Comparison of ENCODE assay signal across 23 mouse cellular contexts in genomic region chr2:121724866-121725265, GRCm38 (mm10).
DNase-seq lines count a peak whose midpoint lies in the region; ATAC-seq and TF ChIP-seq lines count a peak whose summit lies in the region.
"Had no signal": no experiment of that assay in that cellular context is flagged by ENCODE, and none has a peak within 500 bp of the region (broad histone marks: within the 10 kb centered on the region; RNA-seq: fewer than 3 reads in every experiment).

No protein-coding gene starts in this region.

- no peak for ATAC-seq in heart, embryonic 11.5 days (replicated peaks; ENCODE audit: insufficient number of reproducible peaks, low FRiP score, low TSS enrichment)
- no peak for ATAC-seq in limb, embryonic 11.5 days (ENCODE audit: insufficient number of reproducible peaks, low FRiP score, low TSS enrichment, low read depth)
- ATAC-seq: activated CD4-positive, CD25-positive, alpha-beta regulatory T cell, adult 4 months; CD4-positive, CD25-positive, alpha-beta regulatory T cell, adult 4 months; Patski had no signal

- no peaks in the 10 kb centered on the region for H3K9me3 ChIP-seq in heart, embryonic 11.5 days (replicated peaks; ENCODE audit: control insufficient read depth, low read length)
- no peaks in the 10 kb centered on the region for H3K9me3 ChIP-seq in heart, embryonic 10.5 days
- H3K9me3 ChIP-seq in limb, embryonic 11.5 days (ENCODE audit: control insufficient read depth, low read length) = no peaks in the 10 kb centered on the region
- H3K9me3 ChIP-seq in limb, embryonic 10.5 days (replicated peaks) = no peaks in the 10 kb centered on the region
- H3K9me3 ChIP-seq: G1E had no signal

- H3K4me3 ChIP-seq in heart, embryonic 11.5 days (ENCODE audit: low read depth, low read length) = no peak overlapping the region
- H3K4me3 ChIP-seq in heart, embryonic 10.5 days = no peak overlapping the region
- no peak overlapping the region for H3K4me3 ChIP-seq in heart, adult 2 months
- no peak overlapping the region for H3K4me3 ChIP-seq in limb, embryonic 11.5 days (ENCODE audit: low read depth, low read length)
- H3K4me3 ChIP-seq in limb, embryonic 10.5 days = no peak overlapping the region

- H3K9ac ChIP-seq in heart, embryonic 11.5 days (ENCODE audit: low read depth, low read length) = no peak overlapping the region
- H3K9ac ChIP-seq in heart, adult 2 months (ENCODE audit: low read depth, low read length) = no peak overlapping the region
- H3K9ac ChIP-seq in limb, embryonic 11.5 days (ENCODE audit: low read length) = no peak overlapping the region

- no peaks in the 10 kb centered on the region for H3K79me2 ChIP-seq in heart, adult 2 months (replicated peaks; ENCODE audit: control insufficient read depth, insufficient read depth, low read length)

- 76% methylated on average over 4 of the region's 4 CpGs for whole genome bisulfite sequencing in heart, embryonic 11.5 days (ENCODE audit: insufficient replicate concordance)
- WGBS in heart, embryonic 10.5 days = 76% methylated on average over 4 of the region's 4 CpGs
- WGBS in heart, adult 2 months = 79% methylated on average over 4 of the region's 4 CpGs
- 67% methylated on average over 4 of the region's 4 CpGs for WGBS in limb, embryonic 11.5 days
- WGBS in limb, embryonic 10.5 days = 74% methylated on average over 4 of the region's 4 CpGs

- no peaks in the 10 kb centered on the region for H3K4me1 ChIP-seq in heart, embryonic 11.5 days (ENCODE audit: control insufficient read depth, insufficient read depth, low read length)
- no peaks in the 10 kb centered on the region for H3K4me1 ChIP-seq in heart, embryonic 10.5 days
- H3K4me1 ChIP-seq in heart, adult 2 months (ENCODE audit: control insufficient read depth, insufficient read depth, low read length) = no peaks in the 10 kb centered on the region
- no peaks in the 10 kb centered on the region for H3K4me1 ChIP-seq in limb, embryonic 11.5 days (ENCODE audit: control insufficient read depth, insufficient read depth, low read length)
- H3K4me1 ChIP-seq in limb, embryonic 10.5 days = no peaks in the 10 kb centered on the region

- no peak for TF ChIP-seq CTCF in heart, adult 2 months (IDR thresholded peaks at IDR 0.05)

- TF ChIP-seq EP300 in heart, adult 2 months (IDR thresholded peaks at IDR 0.05; ENCODE audit: insufficient read depth, low read depth, low read length) = no peak

- no peaks in the 10 kb centered on the region for H3K36me3 ChIP-seq in heart, embryonic 11.5 days (ENCODE audit: control insufficient read depth, insufficient read depth, low read length)
- H3K36me3 ChIP-seq in heart, embryonic 10.5 days = no peaks in the 10 kb centered on the region
- no peaks in the 10 kb centered on the region for H3K36me3 ChIP-seq in heart, adult 2 months (ENCODE audit: control insufficient read depth, insufficient read depth, low read length)
- H3K36me3 ChIP-seq in limb, embryonic 11.5 days (ENCODE audit: control insufficient read depth, insufficient read depth, low read length) = no peaks in the 10 kb centered on the region
- H3K36me3 ChIP-seq in limb, embryonic 10.5 days = no peaks in the 10 kb centered on the region
- H3K36me3 ChIP-seq: G1E had no signal

- intact Hi-C loops in heart, adult 2 months (cut with DNase I) = no loop called here

- no peak for TF ChIP-seq POLR2A in heart, adult 2 months (IDR thresholded peaks at IDR 0.05; ENCODE audit: insufficient read depth, low read depth, low read length)

- DNase-seq in heart, adult 11 months = peak; percentile 66
- DNase-seq in heart, embryonic 10.5 days (ENCODE audit: low spot score) = peak; percentile 54
- DNase-seq in heart, adult 2 months = no peak
- peak; percentile 11 for DNase-seq in limb, embryonic 11.5 days (ENCODE audit: low spot score)
- DNase-seq in limb, embryonic 10.5 days (ENCODE audit: low spot score) = no peak
- DNase-seq in MN1 (ENCODE audit: low spot score) = peak; percentile 71
- no peak for DNase-seq in layer of hippocampus, postnatal 14 days (ENCODE audit: low spot score in 2 of 2)
- DNase-seq: adrenal gland, adult 2 months; adrenal gland, adult 8-10 months; adrenal gland, postnatal 10 days; adrenal gland, postnatal 14 days; adrenal gland, postnatal 25 days; adrenal gland, postnatal 36 days; B cell, adult 2 months; cerebellum, adult 11 months; cerebellum, adult 11-12 months; cerebellum, adult 18-20 months had no signal

- H3K27ac ChIP-seq in heart, embryonic 11.5 days (ENCODE audit: low read depth, low read length) = no peak overlapping the region
- no peak overlapping the region for H3K27ac ChIP-seq in heart, embryonic 10.5 days
- no peak overlapping the region for H3K27ac ChIP-seq in heart, adult 2 months
- no peak overlapping the region for H3K27ac ChIP-seq in limb, embryonic 11.5 days (replicated peaks; ENCODE audit: low read depth, low read length)
- no peak overlapping the region for H3K27ac ChIP-seq in limb, embryonic 10.5 days

- no peak overlapping the region for H3K4me2 ChIP-seq in heart, embryonic 11.5 days
- no peak overlapping the region for H3K4me2 ChIP-seq in limb, embryonic 11.5 days (ENCODE audit: low read depth, severe bottlenecking)

- H3K27me3 ChIP-seq in heart, embryonic 11.5 days (ENCODE audit: control insufficient read depth, insufficient read depth, low read length) = no peaks in the 10 kb centered on the region
- no peaks in the 10 kb centered on the region for H3K27me3 ChIP-seq in heart, embryonic 10.5 days (ENCODE audit: insufficient read depth, poor library complexity, severe bottlenecking)
- H3K27me3 ChIP-seq in heart, adult 2 months (ENCODE audit: control insufficient read depth, insufficient read depth, low read length) = no peaks in the 10 kb centered on the region
- no peaks in the 10 kb centered on the region for H3K27me3 ChIP-seq in limb, embryonic 11.5 days (ENCODE audit: control insufficient read depth, insufficient read depth, low read length)
- no peaks in the 10 kb centered on the region for H3K27me3 ChIP-seq in limb, embryonic 10.5 days (ENCODE audit: low read depth, poor library complexity, severe bottlenecking)
- H3K27me3 ChIP-seq: CH12.LX had no signal

Comparison
In these comparisons a context has a peak if more than half of its experiments do, and no peak if none do; other contexts are left out.
1. DNase-seq: peak in heart, adult 11 months (single experiment), heart, embryonic 10.5 days (single experiment), limb, embryonic 11.5 days (single experiment) and MN1 (single experiment); none in heart, adult 2 months (0 of 2), limb, embryonic 10.5 days (single experiment) and layer of hippocampus, postnatal 14 days (0 of 2).